In the genomic region with DNA sequence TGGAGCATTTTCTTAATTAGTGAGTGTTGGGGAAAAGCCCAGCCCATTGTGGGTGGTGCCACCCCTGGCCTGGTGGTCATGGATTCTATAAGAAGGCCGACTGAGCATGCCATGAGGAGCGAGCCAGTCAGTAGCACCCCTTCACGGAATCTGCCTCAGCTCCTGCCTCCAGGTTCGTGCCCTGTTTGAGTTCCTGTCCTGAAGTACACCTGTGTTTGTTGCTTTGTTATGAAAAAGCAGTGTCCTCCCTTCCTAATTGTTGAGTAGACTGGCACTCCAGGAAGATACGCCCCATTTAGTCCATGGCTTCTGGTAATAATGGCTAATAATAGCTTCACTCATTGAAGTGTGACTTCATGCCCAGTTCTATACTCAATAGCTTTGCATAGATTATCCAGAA, we compare ENCODE assay signal across 12 mouse cellular contexts. TPM values are rescaled to one million over a fixed set of nuclear protein-coding genes. Genes with fewer than 3 reads are reported as not detected.
DNase-seq lines count a peak whose midpoint lies in the region; ATAC-seq lines count a peak whose summit lies in the region.
"Had no signal": no experiment of that assay in that cellular context is flagged by ENCODE, and none has a peak within 500 bp of the region (broad histone marks: within the 10 kb centered on the region; RNA-seq: fewer than 3 reads in every experiment).

A gene (plus strand): TSS at position 123 of the 400 bp plus-strand sequence.

- H3K4me1 ChIP-seq in kidney, embryonic 14.5 days (ENCODE audit: control insufficient read depth, insufficient read depth, low read length), result no peaks in the 10 kb centered on the region
- peaks cover 28% of the 10 kb centered on the region for H3K4me1 ChIP-seq in embryonic facial prominence, embryonic 10.5 days
- H3K4me1 ChIP-seq in hindbrain, embryonic 13.5 days (replicated peaks), result peaks cover 22% of the 10 kb centered on the region
- H3K4me1 ChIP-seq in midbrain, embryonic 14.5 days (ENCODE audit: control insufficient read depth, insufficient read depth, low read length), result peaks cover 13% of the 10 kb centered on the region; the same call in 1 of the 2 replicates

- 60% methylated on average over 5 of the region's 5 CpGs for WGBS in kidney, embryonic 14.5 days
- WGBS in embryonic facial prominence, embryonic 10.5 days, result 71% methylated on average over 5 of the region's 5 CpGs
- WGBS in hindbrain, embryonic 13.5 days, result 65% methylated on average over 5 of the region's 5 CpGs
- 64% methylated on average over 5 of the region's 5 CpGs for WGBS in midbrain, embryonic 14.5 days

- ATAC-seq in kidney, embryonic 14.5 days (ENCODE audit: low FRiP score, low TSS enrichment), result no peak
- no peak for ATAC-seq in hindbrain, embryonic 13.5 days (ENCODE audit: low FRiP score)
- ATAC-seq in midbrain, embryonic 14.5 days (ENCODE audit: low FRiP score, low TSS enrichment), result no peak

- peak within 1 kb of the TSS; percentile 27 for H3K4me2 ChIP-seq in kidney, embryonic 14.5 days (replicated peaks; ENCODE audit: low read depth, low read length)
- H3K4me2 ChIP-seq in hindbrain, embryonic 13.5 days, result peak within 1 kb of the TSS; percentile 29
- H3K4me2 ChIP-seq in midbrain, embryonic 14.5 days (ENCODE audit: low read length), result peak within 1 kb of the TSS; percentile 42

- H3K27ac ChIP-seq in kidney, embryonic 14.5 days (ENCODE audit: low read depth, low read length), result no peak within 1 kb of the TSS
- no peak within 1 kb of the TSS for H3K27ac ChIP-seq in embryonic facial prominence, embryonic 10.5 days (replicated peaks)
- peak within 1 kb of the TSS; percentile 26; the same call in 1 of the 2 replicates for H3K27ac ChIP-seq in hindbrain, embryonic 13.5 days
- H3K27ac ChIP-seq in midbrain, embryonic 14.5 days (replicated peaks; ENCODE audit: low read depth, low read length), result peak within 1 kb of the TSS; percentile 20; the same call in 1 of the 2 replicates

- no peaks in the 10 kb centered on the region for H3K9me3 ChIP-seq in kidney, embryonic 14.5 days (ENCODE audit: control insufficient read depth, low read length)
- no peaks in the 10 kb centered on the region for H3K9me3 ChIP-seq in embryonic facial prominence, embryonic 10.5 days
- H3K9me3 ChIP-seq in hindbrain, embryonic 13.5 days, result no peaks in the 10 kb centered on the region
- no peaks in the 10 kb centered on the region for H3K9me3 ChIP-seq in midbrain, embryonic 14.5 days (ENCODE audit: control insufficient read depth, low read length)

- 0 out of 2 replicates have a peak, but pooled peaks cover 7% of the 10 kb centered on the region for H3K27me3 ChIP-seq in kidney, embryonic 14.5 days (ENCODE audit: control insufficient read depth, insufficient read depth, low read length)
- peaks cover 24% of the 10 kb centered on the region for H3K27me3 ChIP-seq in embryonic facial prominence, embryonic 10.5 days (replicated peaks; ENCODE audit: low read depth, poor library complexity, severe bottlenecking)
- no peaks in the 10 kb centered on the region; the same call in 1 of the 2 replicates for H3K27me3 ChIP-seq in hindbrain, embryonic 13.5 days
- no peaks in the 10 kb centered on the region for H3K27me3 ChIP-seq in midbrain, embryonic 14.5 days (ENCODE audit: control insufficient read depth, insufficient read depth, low read length)

- no peaks in the 10 kb centered on the region for H3K36me3 ChIP-seq in kidney, embryonic 14.5 days (ENCODE audit: control insufficient read depth, insufficient read depth, low read length)
- no peaks in the 10 kb centered on the region for H3K36me3 ChIP-seq in embryonic facial prominence, embryonic 10.5 days (replicated peaks)
- H3K36me3 ChIP-seq in hindbrain, embryonic 13.5 days, result no peaks in the 10 kb centered on the region
- no peaks in the 10 kb centered on the region for H3K36me3 ChIP-seq in midbrain, embryonic 14.5 days (ENCODE audit: control insufficient read depth, insufficient read depth, low read length)

- H3K9ac ChIP-seq in kidney, embryonic 14.5 days (ENCODE audit: low read depth, low read length), result no peak within 1 kb of the TSS
- peak within 1 kb of the TSS; percentile 31; the same call in 1 of the 2 replicates for H3K9ac ChIP-seq in hindbrain, embryonic 13.5 days
- H3K9ac ChIP-seq in midbrain, embryonic 14.5 days (replicated peaks; ENCODE audit: low read length), result no peak within 1 kb of the TSS

- no peak within 1 kb of the TSS for H3K4me3 ChIP-seq in kidney, embryonic 14.5 days (ENCODE audit: low read length)
- peak within 1 kb of the TSS; percentile 41 for H3K4me3 ChIP-seq in embryonic facial prominence, embryonic 10.5 days
- no peak within 1 kb of the TSS for H3K4me3 ChIP-seq in hindbrain, embryonic 13.5 days
- H3K4me3 ChIP-seq in midbrain, embryonic 14.5 days (replicated peaks; ENCODE audit: low read depth, low read length), result peak within 1 kb of the TSS; percentile 18; the same call in 1 of the 2 replicates

- no peak for DNase-seq in kidney, postnatal 36 days
- no peak for DNase-seq in embryonic facial prominence, embryonic 10.5 days (ENCODE audit: low spot score)
- no peak for DNase-seq in midbrain, embryonic 14.5 days
- no peak for DNase-seq in lung, postnatal 10 days
- no peak for DNase-seq in adrenal gland, adult 8-10 months
- no peak for DNase-seq in adipocyte (ENCODE audit: low spot score)

RNA-seq across cellular contexts. Expression of the gene that starts here (rescaled TPM):
- not detected in 2 replicates for polyA plus RNA-seq in kidney, embryonic 14.5 days (2014; fragmentation: Nextera tagmentation; extraction: Ambion mirVana)
- not detected in 2 replicates for polyA plus RNA-seq in embryonic facial prominence, embryonic 10.5 days (2016; fragmentation: Nextera tagmentation; extraction: Ambion mirVana)
- 0.36 and 1.0 TPM in 2 replicates for polyA plus RNA-seq in hindbrain, embryonic 13.5 days (2015; fragmentation: Nextera tagmentation; extraction: Ambion mirVana)
- polyA plus RNA-seq in midbrain, embryonic 14.5 days (2014; fragmentation: Nextera tagmentation; extraction: Ambion mirVana), result 0.49 and 0.70 TPM in 2 replicates
- total RNA-seq in adrenal gland, adult 8-10 months (2022), result not detected
- total RNA-seq: adrenal gland, postnatal 4 days; common myeloid progenitor, adult 5-6 weeks; megakaryocyte-erythroid progenitor cell, adult 5-6 weeks had no signal
- polyA plus RNA-seq: stomach, embryonic 14.5 days had no signal

Comparison
In these comparisons a context has a peak if more than half of its experiments do, and no peak if none do; other contexts are left out.
1. H3K27ac ChIP-seq: peak in hindbrain, embryonic 13.5 days (single experiment) and midbrain, embryonic 14.5 days (single experiment); none in kidney, embryonic 14.5 days (single experiment) and embryonic facial prominence, embryonic 10.5 days (single experiment).
2. H3K4me3 ChIP-seq: peak in embryonic facial prominence, embryonic 10.5 days (single experiment) and midbrain, embryonic 14.5 days (single experiment); none in kidney, embryonic 14.5 days (single experiment) and hindbrain, embryonic 13.5 days (single experiment).
3. Peak in every context shown above with its lines, with median percentiles within 50 percentile points of each other: H3K4me2 ChIP-seq.